Mouse (Mus musculus) C2C12 (cell line): ENCODE data around the gene Jsrp1.

Experiments used
- CEBPB ChIP-seq: IDR thresholded peaks from one replicate; pipeline ENCODE4 v1.6.1; 2011; ENCODE audit warnings: low read depth, mild to moderate bottlenecking, control low read depth, moderate library complexity
- CTCF ChIP-seq: IDR thresholded peaks from one replicate; pipeline ENCODE4 v1.5.1; 2011; ENCODE audit not compliant: control insufficient read depth, insufficient read depth, insufficient read length
- FOSL1 ChIP-seq: IDR thresholded peaks from one replicate; pipeline ENCODE4 v1.8.0; 2011; ENCODE audit warnings: mild to moderate bottlenecking, low read length; ENCODE audit not compliant: poor library complexity, insufficient read depth, severe bottlenecking
- MAX ChIP-seq: IDR thresholded peaks from one replicate; pipeline ENCODE4 v1.6.1; 2011; ENCODE audit warnings: mild to moderate bottlenecking, control low read depth
- MYOD1 ChIP-seq: IDR thresholded peaks from one replicate; pipeline ENCODE4 v1.6.1; 2011; ENCODE audit warnings: low read depth; ENCODE audit not compliant: control insufficient read depth, insufficient read length
- USF1 ChIP-seq: IDR thresholded peaks from one replicate; pipeline ENCODE4 v1.6.1; 2011; ENCODE audit warnings: low read depth, mild to moderate bottlenecking, control low read depth, moderate library complexity

DNA sequence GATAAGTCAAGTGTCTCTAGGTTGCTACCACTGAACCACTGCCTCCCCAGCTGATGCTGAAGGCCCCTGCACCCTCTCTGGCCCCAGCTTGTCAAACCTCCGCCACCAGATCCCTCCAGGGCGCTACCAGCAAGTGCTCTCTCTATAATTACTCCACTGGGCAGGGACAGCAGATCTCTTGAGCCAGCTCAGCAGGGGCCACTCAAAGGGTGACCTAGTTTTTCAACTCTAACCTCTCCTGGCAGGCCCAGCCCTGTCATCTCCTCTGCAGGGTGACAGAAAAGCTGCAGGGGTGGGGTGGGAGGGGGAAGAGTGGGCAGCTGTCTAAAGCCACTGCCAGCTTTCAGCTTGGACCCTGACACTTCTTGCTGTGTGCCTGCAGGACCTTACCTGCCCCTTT, 24.5 kb upstream of the Jsrp1 start:
- TF ChIP-seq CTCF = no peak
- no peak for TF ChIP-seq MYOD1
- no peak for TF ChIP-seq MAX
- TF ChIP-seq CEBPB = no peak
- no peak for TF ChIP-seq USF1
- no peak for TF ChIP-seq FOSL1
